Mouse (Mus musculus): ENCODE results near the gene Rnf215.
"Not testable (repeated sequence)": the region's sequence is repeated elsewhere in the genome, so short reads cannot be mapped to it uniquely, and the experiment has no call there.

DNA sequence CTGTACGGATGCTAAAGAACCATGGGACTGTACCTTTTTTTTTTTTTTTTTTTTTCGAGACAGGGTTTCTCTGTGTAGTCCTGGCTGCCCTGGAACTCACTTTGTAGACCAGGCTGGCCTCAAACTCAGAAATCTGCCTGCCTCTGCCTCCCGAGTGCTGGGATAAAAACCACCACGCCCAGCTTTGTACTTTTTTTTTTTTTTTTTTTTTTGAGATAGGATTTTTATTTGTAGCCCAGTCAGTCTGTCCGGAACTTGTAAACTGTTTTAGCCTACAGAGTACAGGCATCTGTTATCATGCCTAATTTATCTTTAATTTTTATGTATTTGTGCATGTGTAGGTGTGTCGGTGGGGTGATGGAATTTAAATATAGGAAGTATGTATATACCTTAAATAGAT is 50.5 kb downstream of the Rnf215 start:
- TF ChIP-seq CTCF (IDR thresholded peaks at IDR 0.05; ENCODE audit: low read depth, low read length); POLR2A (IDR thresholded peaks at IDR 0.05; ENCODE audit: extremely low read depth, insufficient read depth, low read length): not testable (repeated sequence)
